Mouse (Mus musculus): ENCODE measurements around the gene Slc32a1.

Slc32a1 gene

DNA sequence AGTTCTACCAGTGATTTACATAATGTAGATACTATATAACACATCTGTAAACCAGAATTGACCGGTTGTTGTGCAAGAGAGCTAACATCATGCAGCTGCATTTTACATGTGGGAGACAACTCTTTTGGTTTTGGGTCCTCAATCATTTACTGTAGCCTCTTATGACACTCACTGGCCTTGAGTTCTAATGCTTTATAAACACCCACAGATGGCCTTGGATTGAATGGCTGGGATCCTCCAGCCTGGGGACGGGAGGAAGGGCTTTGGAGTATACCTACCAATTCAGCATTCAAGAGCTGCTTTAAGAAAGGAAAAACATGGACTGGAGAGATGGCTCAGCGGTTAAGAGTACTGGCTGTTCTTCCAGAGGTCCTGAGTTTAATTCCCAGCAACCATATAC is 48.8 kb downstream of the Slc32a1 start:
- in situ Hi-C loops (cut with MseI, MboI): no loop called here

DNA sequence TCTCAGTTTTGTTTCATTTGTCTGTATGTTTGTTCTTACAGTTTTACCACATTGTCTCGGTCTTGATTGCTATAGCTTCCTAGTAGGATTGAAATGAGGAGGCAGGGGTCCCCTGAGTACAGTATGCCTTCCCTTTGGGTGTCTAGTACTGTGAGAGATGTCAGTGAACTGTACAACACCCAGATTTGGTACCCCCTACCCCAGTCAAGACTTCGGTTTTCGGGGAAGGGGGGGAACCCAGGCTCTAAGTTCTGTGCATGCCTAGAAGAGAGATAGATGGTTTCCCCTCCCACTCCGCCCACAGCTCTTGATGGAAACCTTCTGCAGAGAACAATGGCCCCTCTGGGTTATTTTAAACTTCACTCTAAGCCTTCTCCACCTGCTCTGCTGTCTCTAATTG is 54.5 kb downstream of the Slc32a1 start, which contains the start of gene Ppp1r16b:
Ppp1r16b (plus strand) TSS at position 301 of the 400 bp plus-strand sequence.
- in situ Hi-C loops (cut with MseI, MboI): no loop called here

All from mouse trophoblast stem cell (cell line).